Mouse (Mus musculus): ENCODE data around the gene Inhba. TPM values are rescaled to one million over a fixed set of nuclear protein-coding genes. Genes with fewer than 3 reads are reported as not detected.
A peak's percentile ranks its signal among the peaks of the same experiment; 100 is the strongest.

Gene Inhba
- 0.74 and 0.76 TPM in 2 replicates for polyA plus RNA-seq (2012; ENCODE audit: insufficient read depth, insufficient read length, missing spikeins)

GRCm38 (mm10) chr13:16011372-16012242 lies at the start of gene Inhba:
Gene Inhba (plus strand): TSS chr13:16011851.
- TF ChIP-seq POLR2A (IDR thresholded peaks at IDR 0.05; ENCODE audit: borderline replicate concordance, low read depth, low read length) (no peak), CTCF (IDR thresholded peaks at IDR 0.05; ENCODE audit: low read depth, low read length) (no peak)
- no peak within 1 kb of the TSS for H3K27ac ChIP-seq (ENCODE audit: insufficient read depth, low read depth, low read length)
- H3K4me3 ChIP-seq (ENCODE audit: insufficient read depth, low read length): peak within 1 kb of the TSS; percentile 74
- H3K4me1 ChIP-seq (ENCODE audit: control insufficient read depth, insufficient read depth, low read length): no peaks in the 10 kb centered on the region

GRCm38 (mm10) chr13:15976584-15976983 lies 35.1 kb upstream of the Inhba start:
- Histone ChIP-seq H3K4me1 (ENCODE audit: control insufficient read depth, insufficient read depth, low read length) (no peaks in the 10 kb centered on the region), H3K27ac (ENCODE audit: insufficient read depth, low read depth, low read length) (no peak overlapping the region), H3K4me3 (ENCODE audit: insufficient read depth, low read length) (no peak overlapping the region)
- TF ChIP-seq POLR2A (IDR thresholded peaks at IDR 0.05; ENCODE audit: borderline replicate concordance, low read depth, low read length) (no peak), CTCF (IDR thresholded peaks at IDR 0.05; ENCODE audit: low read depth, low read length) (no peak)

DNA sequence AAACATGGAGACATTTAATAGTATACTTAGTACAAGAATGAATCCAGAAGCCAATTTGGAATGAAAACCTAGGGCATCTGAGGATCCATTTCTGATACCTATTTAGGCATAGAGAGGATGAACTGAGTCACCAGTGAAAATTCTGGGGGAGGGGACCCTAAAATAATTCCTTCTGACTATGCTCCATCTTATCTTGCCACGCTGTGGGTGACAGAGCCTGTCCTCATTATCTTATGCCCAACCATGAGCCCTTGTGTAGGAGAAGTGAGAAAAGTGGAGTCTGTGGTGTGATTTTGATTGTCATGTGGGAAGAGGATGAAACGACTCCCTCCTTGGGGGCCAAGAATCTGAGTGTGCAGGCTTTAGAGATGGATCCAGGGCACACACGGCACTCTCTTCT lies 32.1 kb upstream of the Inhba start:
- no peak overlapping the region for H3K27ac ChIP-seq (ENCODE audit: insufficient read depth, low read depth, low read length)
- TF ChIP-seq CTCF (IDR thresholded peaks at IDR 0.05; ENCODE audit: low read depth, low read length) (no peak), POLR2A (IDR thresholded peaks at IDR 0.05; ENCODE audit: borderline replicate concordance, low read depth, low read length) (no peak)
- no peaks in the 10 kb centered on the region for H3K4me1 ChIP-seq (ENCODE audit: control insufficient read depth, insufficient read depth, low read length)
- no peak overlapping the region for H3K4me3 ChIP-seq (ENCODE audit: insufficient read depth, low read length)

- TF ChIP-seq POLR2A (IDR thresholded peaks at IDR 0.05; ENCODE audit: borderline replicate concordance, low read depth, low read length) (no peak), CTCF (IDR thresholded peaks at IDR 0.05; ENCODE audit: low read depth, low read length) (no peak)
- Histone ChIP-seq H3K4me3 (ENCODE audit: insufficient read depth, low read length) (no peak overlapping the region), H3K4me1 (ENCODE audit: control insufficient read depth, insufficient read depth, low read length) (no peaks in the 10 kb centered on the region), H3K27ac (ENCODE audit: insufficient read depth, low read depth, low read length) (no peak overlapping the region)
Observed at GRCm38 (mm10) chr13:15982041-15982440, 29.6 kb upstream of the Inhba start.

- no peak overlapping the region for H3K27ac ChIP-seq (ENCODE audit: insufficient read depth, low read depth, low read length)
- no peak for TF ChIP-seq CTCF (IDR thresholded peaks at IDR 0.05; ENCODE audit: low read depth, low read length)
- no peak for TF ChIP-seq POLR2A (IDR thresholded peaks at IDR 0.05; ENCODE audit: borderline replicate concordance, low read depth, low read length)
- no peaks in the 10 kb centered on the region for H3K4me1 ChIP-seq (ENCODE audit: control insufficient read depth, insufficient read depth, low read length)
- no peak overlapping the region for H3K4me3 ChIP-seq (ENCODE audit: insufficient read depth, low read length)
Observed at GRCm38 (mm10) chr13:15985761-15986160, 25.9 kb upstream of the Inhba start.

GRCm38 (mm10) chr13:15986172-15986571 lies 25.5 kb upstream of the Inhba start:
- Histone ChIP-seq H3K4me3 (ENCODE audit: insufficient read depth, low read length) (no peak overlapping the region), H3K27ac (ENCODE audit: insufficient read depth, low read depth, low read length) (no peak overlapping the region), H3K4me1 (ENCODE audit: control insufficient read depth, insufficient read depth, low read length) (no peaks in the 10 kb centered on the region)
- TF ChIP-seq CTCF (IDR thresholded peaks at IDR 0.05; ENCODE audit: low read depth, low read length) (no peak), POLR2A (IDR thresholded peaks at IDR 0.05; ENCODE audit: borderline replicate concordance, low read depth, low read length) (no peak)

- no peaks in the 10 kb centered on the region for H3K4me1 ChIP-seq (ENCODE audit: control insufficient read depth, insufficient read depth, low read length)
- no peak for TF ChIP-seq POLR2A (IDR thresholded peaks at IDR 0.05; ENCODE audit: borderline replicate concordance, low read depth, low read length)
- no peak for TF ChIP-seq CTCF (IDR thresholded peaks at IDR 0.05; ENCODE audit: low read depth, low read length)
- H3K27ac ChIP-seq (ENCODE audit: insufficient read depth, low read depth, low read length): no peak overlapping the region
- no peak overlapping the region for H3K4me3 ChIP-seq (ENCODE audit: insufficient read depth, low read length)
Observed at GRCm38 (mm10) chr13:15995314-15995713, 16.3 kb upstream of the Inhba start.

- Histone ChIP-seq H3K4me1 (ENCODE audit: control insufficient read depth, insufficient read depth, low read length) (no peaks in the 10 kb centered on the region), H3K27ac (ENCODE audit: insufficient read depth, low read depth, low read length) (no peak overlapping the region), H3K4me3 (ENCODE audit: insufficient read depth, low read length) (no peak overlapping the region)
- TF ChIP-seq CTCF (IDR thresholded peaks at IDR 0.05; ENCODE audit: low read depth, low read length): no peak
- TF ChIP-seq POLR2A (IDR thresholded peaks at IDR 0.05; ENCODE audit: borderline replicate concordance, low read depth, low read length): no peak
Observed at GRCm38 (mm10) chr13:16005517-16005916, 6.1 kb upstream of the Inhba start.

DNA sequence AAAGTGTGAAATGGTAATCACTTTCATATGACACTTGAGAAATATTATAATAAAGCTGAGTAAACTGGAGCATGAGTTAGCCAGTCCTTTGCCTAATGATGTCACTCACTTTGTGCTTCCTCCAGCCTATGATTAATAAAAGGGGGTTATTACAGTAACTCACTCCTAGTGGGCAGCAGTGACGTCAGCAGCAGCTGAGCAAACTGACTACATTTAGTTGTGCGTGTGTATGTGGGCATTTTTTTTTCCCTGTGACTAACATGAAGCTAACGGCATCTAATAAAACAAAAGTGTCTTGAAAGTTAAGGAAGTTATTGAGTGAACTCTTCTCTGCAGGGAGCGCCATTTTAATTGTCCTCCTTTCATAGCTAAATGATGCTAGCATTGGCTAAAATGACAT lies 3.9 kb upstream of the Inhba start:
- Histone ChIP-seq H3K4me1 (ENCODE audit: control insufficient read depth, insufficient read depth, low read length) (no peaks in the 10 kb centered on the region), H3K27ac (ENCODE audit: insufficient read depth, low read depth, low read length) (no peak overlapping the region), H3K4me3 (ENCODE audit: insufficient read depth, low read length) (no peak overlapping the region)
- no peak for TF ChIP-seq CTCF (IDR thresholded peaks at IDR 0.05; ENCODE audit: low read depth, low read length)
- no peak for TF ChIP-seq POLR2A (IDR thresholded peaks at IDR 0.05; ENCODE audit: borderline replicate concordance, low read depth, low read length)

GRCm38 (mm10) chr13:16008348-16008747 lies 3.3 kb upstream of the Inhba start:
- Histone ChIP-seq H3K4me1 (ENCODE audit: control insufficient read depth, insufficient read depth, low read length) (no peaks in the 10 kb centered on the region), H3K4me3 (ENCODE audit: insufficient read depth, low read length) (no peak overlapping the region), H3K27ac (ENCODE audit: insufficient read depth, low read depth, low read length) (no peak overlapping the region)
- TF ChIP-seq POLR2A (IDR thresholded peaks at IDR 0.05; ENCODE audit: borderline replicate concordance, low read depth, low read length) (no peak), CTCF (IDR thresholded peaks at IDR 0.05; ENCODE audit: low read depth, low read length) (no peak)

All from bone marrow macrophage, adult 2 months (primary cell).